Mouse (Mus musculus): ENCODE results near the gene Gm10306. TPM values are rescaled to one million over a fixed set of nuclear protein-coding genes. Genes with fewer than 3 reads are reported as not detected.

The Gm10306 gene
- polyA plus RNA-seq (2021; fragmentation: Nextera tagmentation), result not detected in 2 replicates
- long read RNA-seq, experiment 1, result 0 reads
- long read RNA-seq, experiment 2, result 0 reads

DNA sequence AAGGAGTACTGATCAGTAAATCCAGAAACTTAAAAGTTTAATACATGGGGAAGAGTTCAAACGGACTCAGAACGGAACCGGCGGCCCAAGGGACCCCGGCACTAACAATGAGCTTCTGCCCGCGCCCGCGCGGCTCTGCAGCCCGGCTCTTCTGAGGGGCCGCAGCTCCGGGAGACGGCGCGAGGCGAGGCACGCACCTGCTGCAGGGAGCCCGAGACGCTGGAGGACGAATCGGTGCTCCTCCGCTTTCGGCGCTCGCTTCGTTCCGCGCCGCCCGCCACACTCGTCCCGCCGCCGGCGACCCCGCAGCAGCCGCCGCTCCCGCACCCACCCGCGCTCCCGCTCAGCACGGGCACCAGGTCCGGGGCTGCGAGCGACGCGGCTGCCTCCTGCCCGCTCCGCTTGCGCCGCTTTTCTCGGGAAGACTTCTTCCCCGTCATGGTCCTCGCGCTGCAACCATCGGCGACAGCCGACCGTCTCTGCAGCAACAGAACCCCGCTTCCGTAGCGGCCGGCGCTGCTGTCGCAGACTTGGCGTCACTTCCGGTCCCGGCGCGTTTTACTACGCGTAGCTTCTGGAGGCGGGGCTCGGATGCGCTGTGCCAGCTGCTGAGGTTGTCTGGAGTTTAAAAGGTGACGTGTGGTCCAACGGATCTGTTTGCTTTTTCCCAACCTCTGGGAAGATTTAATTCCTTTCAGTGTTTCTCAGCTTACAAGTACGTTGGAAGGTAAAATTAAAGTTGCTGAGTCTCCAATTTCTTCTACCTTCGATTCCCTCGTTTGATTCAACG, at the start of gene Gm10306, which contains the start of gene Caap1:
TSS of gene Gm10306 (plus strand) at position 282 of the 790 bp plus-strand sequence.
TSS of gene Caap1 (minus strand) at position 532 of the 790 bp plus-strand sequence.

DNA sequence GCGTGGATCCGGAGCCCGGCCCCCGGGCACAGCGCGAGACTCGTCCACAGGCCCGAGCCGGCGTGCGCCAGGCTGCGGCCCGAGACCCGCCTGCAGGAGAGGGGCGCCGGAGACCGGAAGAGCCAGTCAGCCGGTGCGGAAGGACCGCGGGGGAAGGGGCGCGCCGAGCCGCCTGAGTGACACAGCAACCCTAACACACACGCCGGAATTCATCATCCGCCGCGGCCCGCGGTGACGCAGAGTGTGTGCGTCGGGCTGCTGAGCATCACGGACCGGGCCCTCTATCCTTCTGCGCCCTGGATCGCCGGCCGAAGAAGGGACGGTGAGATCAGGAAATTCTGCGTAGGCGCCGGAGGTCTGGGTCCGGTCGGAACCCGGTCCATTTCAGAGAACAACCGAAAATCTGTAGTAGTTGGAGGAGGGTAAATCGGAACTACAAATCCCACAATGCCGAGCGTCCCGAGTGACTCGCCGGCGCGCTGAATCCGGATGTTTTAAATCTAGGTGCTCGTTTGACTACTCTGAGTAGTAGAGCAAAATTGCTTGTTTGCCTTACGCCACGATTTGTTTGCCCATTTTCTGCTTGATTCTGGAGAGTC, 46.8 kb downstream of the Gm10306 start, which contains the start of gene Plaa:
TSS of gene Plaa (minus strand) at position 214 of the 599 bp plus-strand sequence.

Other genes with a start within 250 kb of the Gm10306 start
- gene Caap1, start 250 bp downstream of the Gm10306 start, polyA plus RNA-seq (2021; fragmentation: Nextera tagmentation), result 1.2 and 7.6 TPM in 2 replicates
- gene Plaa, start 46.7 kb downstream of the Gm10306 start, polyA plus RNA-seq (2021; fragmentation: Nextera tagmentation), result 30.7 and 31.0 TPM in 2 replicates
- gene Ift74, start 57.9 kb downstream of the Gm10306 start, polyA plus RNA-seq (2021; fragmentation: Nextera tagmentation), result 30.4 and 34.9 TPM in 2 replicates
- 0.04 and 0.09 TPM in 2 replicates for gene Lrrc19, start 93.6 kb downstream of the Gm10306 start, polyA plus RNA-seq (2021; fragmentation: Nextera tagmentation)
- gene Tek, start 182.7 kb downstream of the Gm10306 start, polyA plus RNA-seq (2021; fragmentation: Nextera tagmentation), result 2.6 and 4.3 TPM in 2 replicates